Mouse (Mus musculus) cerebellum, adult 8-10 months (tissue): ENCODE measurements around the gene Zfp207.
"Not testable (repeated sequence)": the region's sequence is repeated elsewhere in the genome, so short reads cannot be mapped to it uniquely, and the experiment has no call there.

Experiments used
- DNase-seq: peaks from one replicate; pipeline ENCODE4 v3.0.0; 2022

Gene Zfp207

GRCm38 (mm10) chr11:80383019-80383625 lies at the start of gene Zfp207:
Gene Zfp207, plus strand, starts transcription at chr11:80383279.
- DNase-seq = peak; percentile 96

GRCm38 (mm10) chr11:80335609-80336350 lies 47.3 kb upstream of the Zfp207 start:
- DNase-seq = no peak

- no peak for DNase-seq
Observed at GRCm38 (mm10) chr11:80336351-80336730, 46.7 kb upstream of the Zfp207 start.

- DNase-seq = no peak
Observed at GRCm38 (mm10) chr11:80342482-80342881, 40.6 kb upstream of the Zfp207 start.

- peak; percentile 87 for DNase-seq
Observed at GRCm38 (mm10) chr11:80351832-80352430, 31.1 kb upstream of the Zfp207 start.

GRCm38 (mm10) chr11:80354832-80355231 lies 28.2 kb upstream of the Zfp207 start:
- DNase-seq = no peak

- no peak for DNase-seq
Observed at GRCm38 (mm10) chr11:80368949-80369348, 14.1 kb upstream of the Zfp207 start.

- no peak for DNase-seq
Observed at GRCm38 (mm10) chr11:80376651-80377050, 6.4 kb upstream of the Zfp207 start.

GRCm38 (mm10) chr11:80377712-80378451 lies 5.2 kb upstream of the Zfp207 start, which contains the start of gene 5730455P16Rik:
Gene 5730455P16Rik, minus strand, starts transcription at chr11:80378034.
- peak; percentile 85 for DNase-seq

GRCm38 (mm10) chr11:80378452-80379068 lies 4.5 kb upstream of the Zfp207 start:
- DNase-seq = not testable (repeated sequence)

GRCm38 (mm10) chr11:80379184-80379583 lies 3.9 kb upstream of the Zfp207 start:
- DNase-seq = not testable (repeated sequence)

- DNase-seq = no peak
Observed at GRCm38 (mm10) chr11:80382626-80383018, 457 bp upstream of the Zfp207 start.

- DNase-seq = no peak
Observed at GRCm38 (mm10) chr11:80383626-80384046, 557 bp downstream of the Zfp207 start.

- no peak for DNase-seq
Observed at GRCm38 (mm10) chr11:80384461-80384860, 1.4 kb downstream of the Zfp207 start.

GRCm38 (mm10) chr11:80385055-80385454 lies 2.0 kb downstream of the Zfp207 start:
- DNase-seq = no peak

GRCm38 (mm10) chr11:80386790-80387189 lies 3.7 kb downstream of the Zfp207 start:
- no peak for DNase-seq

GRCm38 (mm10) chr11:80389885-80390284 lies 6.8 kb downstream of the Zfp207 start:
- DNase-seq = no peak

GRCm38 (mm10) chr11:80391407-80392120 lies 8.5 kb downstream of the Zfp207 start:
- DNase-seq = no peak

GRCm38 (mm10) chr11:80395930-80396329 lies 12.9 kb downstream of the Zfp207 start:
- no peak for DNase-seq

- DNase-seq = no peak
Observed at GRCm38 (mm10) chr11:80396617-80397016, 13.5 kb downstream of the Zfp207 start.

- not testable (repeated sequence) for DNase-seq
Observed at GRCm38 (mm10) chr11:80407878-80408277, 24.8 kb downstream of the Zfp207 start.

GRCm38 (mm10) chr11:80410377-80410776 lies 27.3 kb downstream of the Zfp207 start:
- DNase-seq = no peak
